Mouse (Mus musculus) stomach, postnatal 0 days (tissue): ENCODE results near the gene 2610507B11Rik. TPM values are rescaled to one million over a fixed set of nuclear protein-coding genes. Genes with fewer than 3 reads are reported as not detected.

Experiments
- ATAC-seq: fragments of 200-750 bp; cut with Nextera tagmentation; 2 replicates; pipeline ENCODE4 v1.8.0; 2017; ENCODE audit not compliant: low FRiP score, low TSS enrichment
- DNase-seq: peaks from one replicate; pipeline ENCODE4 v3.0.0-alpha.2; 2016; ENCODE audit warnings: low spot score
- H3K27ac ChIP-seq: fragments of 300-500 bp; sonication (generic); replicated peaks from 2 replicates; pipeline ENCODE4 v1.5.1; 2014; ENCODE audit warnings: mild to moderate bottlenecking, control low read depth
- H3K27me3 ChIP-seq: fragments of 300-500 bp; sonication (generic); 2 replicates; pipeline ENCODE4 v1.6.1; 2014; ENCODE audit warnings: low read length; ENCODE audit not compliant: control insufficient read depth, insufficient read depth
- H3K36me3 ChIP-seq: fragments of 300-500 bp; sonication (generic); 2 replicates; pipeline ENCODE4 v1.6.1; 2014; ENCODE audit warnings: low read length, mixed read lengths; ENCODE audit not compliant: control insufficient read depth, insufficient read depth
- H3K4me1 ChIP-seq: fragments of 300-500 bp; sonication (generic); replicated peaks from 2 replicates; pipeline ENCODE4 v1.6.1; 2014; ENCODE audit warnings: antibody characterized with exemption; ENCODE audit not compliant: control insufficient read depth, insufficient read depth
- H3K4me2 ChIP-seq: fragments of 300-500 bp; sonication (generic); replicated peaks from 2 replicates; pipeline ENCODE4 v1.6.1; 2014; ENCODE audit warnings: low read depth, mild to moderate bottlenecking, control low read depth, moderate library complexity
- H3K4me3 ChIP-seq: fragments of 300-500 bp; sonication (generic); 2 replicates; pipeline ENCODE4 v1.5.1; 2014; ENCODE audit warnings: low read depth, low read length, control low read depth
- H3K9ac ChIP-seq: fragments of 300-500 bp; sonication (generic); 2 replicates; pipeline ENCODE4 v1.6.1; 2014; ENCODE audit warnings: mild to moderate bottlenecking, low read length, control low read depth, mixed read lengths
- H3K9me3 ChIP-seq: fragments of 300-500 bp; sonication (generic); 2 replicates; pipeline ENCODE4 v1.6.1; 2016; ENCODE audit warnings: low read length; ENCODE audit not compliant: control insufficient read depth
- CTCF ChIP-seq: IDR thresholded peaks from 2 replicates; pipeline ENCODE4 v1.5.1; 2016; ENCODE audit warnings: antibody characterized with exemption, low read depth, mild to moderate bottlenecking, moderate library complexity
- EP300 ChIP-seq: optimal IDR thresholded peaks from 2 replicates; pipeline ENCODE3; 2016; ENCODE audit warnings: antibody characterized with exemption
- WGBS: fragments of 180-500 bp; shearing (Covaris S2); extraction: QIAGEN DNeasy Blood & Tissue Kit; methylation state at CpG from one replicate; pipeline ENCODE4 v1.1.7; 2014; 5-methylcytosine and 5-hydroxymethylcytosine counted together
- polyA plus RNA-seq: library from polyadenylated mRNA; unstranded; fragments of >200 nt; fragmentation: Nextera tagmentation; extraction: Ambion mirVana; gene quantifications from 2 replicates; pipeline ENCODE4 v1.2.1, GENCODE M21; 2015

The 2610507B11Rik gene
- polyA plus RNA-seq, 1 experiment from 2014 or later: 74.9 TPM

- H3K27ac ChIP-seq: no peak overlapping the region
- TF ChIP-seq CTCF: no peak
- TF ChIP-seq EP300: no peak
- H3K36me3 ChIP-seq: peaks cover 9% of the 10 kb centered on the region; the same call in 1 of the 2 replicates
- H3K4me1 ChIP-seq: no peaks in the 10 kb centered on the region
- no peak overlapping the region for H3K4me3 ChIP-seq
- no peaks in the 10 kb centered on the region for H3K27me3 ChIP-seq
- H3K9me3 ChIP-seq: no peaks in the 10 kb centered on the region
- WGBS: 87% methylated on average over 2 of the region's 2 CpGs
- H3K4me2 ChIP-seq: no peak overlapping the region
- no peak overlapping the region for H3K9ac ChIP-seq
- no peak for ATAC-seq
- DNase-seq: no peak
These were observed 56.9 kb downstream of the 2610507B11Rik start for GRCm38 (mm10) chr11:78318411-78318810.

- H3K4me1 ChIP-seq: no peaks in the 10 kb centered on the region
- TF ChIP-seq EP300 (no peak), CTCF (no peak)
- DNase-seq (no peak), ATAC-seq (peak; percentile 43)
- no peaks in the 10 kb centered on the region for H3K36me3 ChIP-seq
- H3K27ac ChIP-seq: 0 out of 2 replicates have a peak overlapping the region, but pooled peaks have one; percentile 18
- no peak overlapping the region for H3K4me3 ChIP-seq
- no peaks in the 10 kb centered on the region for H3K9me3 ChIP-seq
- no peak overlapping the region for H3K9ac ChIP-seq
- WGBS: 30% methylated on average over 2 of the region's 2 CpGs
- H3K27me3 ChIP-seq: no peaks in the 10 kb centered on the region
- H3K4me2 ChIP-seq: peak overlapping the region; percentile 45
These were observed 60.7 kb downstream of the 2610507B11Rik start for GRCm38 (mm10) chr11:78322076-78322831.

- H3K36me3 ChIP-seq: no peaks in the 10 kb centered on the region
- no peak for TF ChIP-seq EP300
- TF ChIP-seq CTCF: peak; percentile 13; the same call in 1 of the 2 replicates
- WGBS: 9% methylated on average over 15 of the region's 15 CpGs
- H3K9me3 ChIP-seq: no peaks in the 10 kb centered on the region
- peak within 1 kb of the TSS; percentile 45 for H3K4me2 ChIP-seq
- H3K27ac ChIP-seq: 0 out of 2 replicates have a peak within 1 kb of the TSS, but pooled peaks have one; percentile 24
- ATAC-seq (peak; percentile 97), DNase-seq (peak; percentile 95)
- no peaks in the 10 kb centered on the region for H3K4me1 ChIP-seq
- peak within 1 kb of the TSS; percentile 17; the same call in 1 of the 2 replicates for H3K4me3 ChIP-seq
- no peak within 1 kb of the TSS for H3K9ac ChIP-seq
- no peaks in the 10 kb centered on the region for H3K27me3 ChIP-seq
These were observed 61.3 kb downstream of the 2610507B11Rik start, which contains the start of gene Aldoc for GRCm38 (mm10) chr11:78322860-78323259. TSS of gene Aldoc (plus strand) at chr11:78322968.

- no peaks in the 10 kb centered on the region for H3K27me3 ChIP-seq
- H3K36me3 ChIP-seq: no peaks in the 10 kb centered on the region
- DNase-seq (no peak), ATAC-seq (no peak)
- no peak overlapping the region for H3K9ac ChIP-seq
- H3K4me2 ChIP-seq: no peak overlapping the region
- WGBS: 81% methylated on average over 15 of the region's 15 CpGs
- TF ChIP-seq CTCF (no peak), EP300 (no peak)
- H3K4me1 ChIP-seq: peaks cover 5% of the 10 kb centered on the region; the same call in 1 of the 2 replicates
- H3K4me3 ChIP-seq: no peak overlapping the region
- no peak overlapping the region for H3K27ac ChIP-seq
- no peaks in the 10 kb centered on the region for H3K9me3 ChIP-seq
These were observed 62.6 kb downstream of the 2610507B11Rik start for GRCm38 (mm10) chr11:78324000-78324785.

GRCm38 (mm10) chr11:78324965-78325364 is 63.4 kb downstream of the 2610507B11Rik start:
- Histone ChIP-seq H3K27me3 (no peaks in the 10 kb centered on the region), H3K4me2 (no peak overlapping the region), H3K9ac (no peak overlapping the region), H3K9me3 (no peaks in the 10 kb centered on the region), H3K4me1 (peaks cover 5% of the 10 kb centered on the region; the same call in 1 of the 2 replicates), H3K4me3 (no peak overlapping the region), H3K36me3 (no peaks in the 10 kb centered on the region), H3K27ac (no peak overlapping the region)
- ATAC-seq (no peak), DNase-seq (no peak)
- 94% methylated on average over 12 of the region's 12 CpGs for WGBS
- no peak for TF ChIP-seq EP300
- peak; percentile 5; the same call in 1 of the 2 replicates for TF ChIP-seq CTCF
